32 mouse cellular contexts compared by ENCODE assay signal in genomic region chr1:130742201-130742600, GRCm38 (mm10). TPM values are rescaled to one million over a fixed set of nuclear protein-coding genes. Genes with fewer than 3 reads are reported as not detected.
DNase-seq lines count a peak whose midpoint lies in the region; ATAC-seq and TF ChIP-seq lines count a peak whose summit lies in the region.
"Had no signal": no experiment of that assay in that cellular context is flagged by ENCODE, and none has a peak within 500 bp of the region (broad histone marks: within the 10 kb centered on the region; RNA-seq: fewer than 3 reads in every experiment).

No protein-coding gene starts in this region.

- TF ChIP-seq CTCF in bone marrow, adult 2 months (IDR thresholded peaks at IDR 0.05; ENCODE audit: control insufficient read depth, insufficient read depth, low read length): no peak

- no peak for ATAC-seq in erythroblast, adult 5-6 weeks (replicated peaks; ENCODE audit: low FRiP score, poor library complexity, severe bottlenecking)
- no peak for ATAC-seq in hindbrain, embryonic 11.5 days (ENCODE audit: low FRiP score)
- no peak for ATAC-seq in liver, embryonic 16.5 days (ENCODE audit: low read depth)
- ATAC-seq: forebrain, embryonic 13.5 days; midbrain, embryonic 15.5 days had no signal

- H3K4me1 ChIP-seq in erythroblast, embryonic 14.5 days (ENCODE audit: control insufficient read depth): peaks cover 100% of the 10 kb centered on the region
- H3K4me1 ChIP-seq in hindbrain, embryonic 10.5 days (replicated peaks): peaks cover 18% of the 10 kb centered on the region
- H3K4me1 ChIP-seq in hindbrain, embryonic 11.5 days (replicated peaks; ENCODE audit: control insufficient read depth, insufficient read depth, low read length): no peaks in the 10 kb centered on the region
- H3K4me1 ChIP-seq in bone marrow, adult 2 months (ENCODE audit: control insufficient read depth, insufficient read depth, low read length): peaks cover 5% of the 10 kb centered on the region
- H3K4me1 ChIP-seq in liver, embryonic 16.5 days (ENCODE audit: control insufficient read depth, low read depth, low read length): peaks cover 93% of the 10 kb centered on the region
- H3K4me1 ChIP-seq: forebrain, embryonic 13.5 days; limb, embryonic 13.5 days; midbrain, embryonic 15.5 days; neural tube, embryonic 13.5 days had no signal

- no peak overlapping the region for H3K4me2 ChIP-seq in hindbrain, embryonic 11.5 days (replicated peaks; ENCODE audit: low read depth, low read length)
- peak overlapping the region; percentile 67; the same call in 1 of the 2 replicates for H3K4me2 ChIP-seq in liver, embryonic 16.5 days (ENCODE audit: low read depth, low read length)
- H3K4me2 ChIP-seq: forebrain, embryonic 13.5 days; heart, embryonic 15.5 days; kidney, embryonic 15.5 days; limb, embryonic 13.5 days; lung, embryonic 14.5 days; midbrain, embryonic 15.5 days; neural tube, embryonic 13.5 days had no signal

- peak overlapping the region; percentile 10 for H3K4me3 ChIP-seq in erythroblast, embryonic 14.5 days (replicated peaks)
- H3K4me3 ChIP-seq in hindbrain, embryonic 10.5 days: no peak overlapping the region
- no peak overlapping the region for H3K4me3 ChIP-seq in hindbrain, embryonic 11.5 days (ENCODE audit: low read depth, low read length)
- H3K4me3 ChIP-seq in bone marrow, adult 2 months (replicated peaks; ENCODE audit: control insufficient read depth, low read depth, low read length): no peak overlapping the region
- H3K4me3 ChIP-seq in liver, embryonic 16.5 days (ENCODE audit: low read depth, low read length): no peak overlapping the region
- H3K4me3 ChIP-seq: forebrain, embryonic 13.5 days; gastrocnemius, adult 2 months; heart, embryonic 15.5 days; kidney, embryonic 15.5 days; limb, embryonic 13.5 days; midbrain, embryonic 15.5 days; myocyte; neural tube, embryonic 13.5 days had no signal

- peak overlapping the region; percentile 70 for H3K27ac ChIP-seq in hindbrain, embryonic 10.5 days
- H3K27ac ChIP-seq in hindbrain, embryonic 11.5 days (ENCODE audit: low read depth, low read length): no peak overlapping the region
- H3K27ac ChIP-seq in bone marrow, adult 2 months (ENCODE audit: control insufficient read depth, insufficient read depth, low read depth, low read length, poor library complexity): peak overlapping the region; percentile 48; the same call in 1 of the 2 replicates
- H3K27ac ChIP-seq in liver, embryonic 16.5 days (ENCODE audit: low read length): peak overlapping the region; percentile 97
- H3K27ac ChIP-seq: forebrain, embryonic 13.5 days; gastrocnemius, adult 2 months; heart, embryonic 15.5 days; hindbrain, postnatal 0 days; kidney, embryonic 15.5 days; limb, embryonic 13.5 days; midbrain, embryonic 15.5 days; neural tube, embryonic 13.5 days had no signal

- 88% methylated on average over 7 of the region's 7 CpGs for WGBS in hindbrain, embryonic 10.5 days
- WGBS in hindbrain, embryonic 11.5 days: 87% methylated on average over 7 of the region's 7 CpGs
- 89% methylated on average over 7 of the region's 7 CpGs for WGBS in bone marrow, adult 2 months
- 72% methylated on average over 7 of the region's 7 CpGs for WGBS in liver, embryonic 16.5 days (ENCODE audit: insufficient replicate concordance)

- no peak for DNase-seq in hindbrain, embryonic 10.5 days (ENCODE audit: low spot score)
- DNase-seq in hindbrain, embryonic 11.5 days (ENCODE audit: low spot score): no peak
- DNase-seq in spleen, adult 18-20 months: no peak
- DNase-seq: adrenal gland, postnatal 36 days; cerebellum, adult 11 months; cerebellum, postnatal 10 days; gastrocnemius, adult 2 months; kidney, adult 11 months; kidney, postnatal 36 days; lung, embryonic 14.5 days; retina, postnatal 1 day; right cerebral cortex, postnatal 25 days; thymus, postnatal 25 days had no signal

- no peak overlapping the region for H3K9ac ChIP-seq in hindbrain, embryonic 11.5 days (ENCODE audit: low read depth, low read length)
- peak overlapping the region; percentile 58 for H3K9ac ChIP-seq in liver, embryonic 16.5 days (ENCODE audit: low read depth, low read length)
- H3K9ac ChIP-seq: forebrain, embryonic 13.5 days; heart, embryonic 15.5 days; kidney, embryonic 15.5 days; limb, embryonic 13.5 days; lung, embryonic 14.5 days; midbrain, embryonic 15.5 days; neural tube, embryonic 13.5 days had no signal

- H3K27me3 ChIP-seq in erythroblast, embryonic 14.5 days (ENCODE audit: control insufficient read depth): no peaks in the 10 kb centered on the region
- no peaks in the 10 kb centered on the region for H3K27me3 ChIP-seq in hindbrain, embryonic 10.5 days (ENCODE audit: insufficient read depth, poor library complexity, severe bottlenecking)
- no peaks in the 10 kb centered on the region for H3K27me3 ChIP-seq in hindbrain, embryonic 11.5 days (ENCODE audit: control insufficient read depth, insufficient read depth, low read length)
- no peaks in the 10 kb centered on the region for H3K27me3 ChIP-seq in liver, embryonic 16.5 days (ENCODE audit: control insufficient read depth, insufficient read depth, low read depth, low read length)
- H3K27me3 ChIP-seq: forebrain, embryonic 13.5 days; kidney, embryonic 15.5 days; limb, embryonic 13.5 days; midbrain, embryonic 15.5 days; neural tube, embryonic 13.5 days had no signal

- peaks cover 90% of the 10 kb centered on the region for H3K36me3 ChIP-seq in erythroblast, embryonic 14.5 days (ENCODE audit: control insufficient read depth)
- H3K36me3 ChIP-seq in hindbrain, embryonic 10.5 days: no peaks in the 10 kb centered on the region
- H3K36me3 ChIP-seq in hindbrain, embryonic 11.5 days (ENCODE audit: control insufficient read depth, insufficient read depth, low read length): no peaks in the 10 kb centered on the region
- peaks cover 8% of the 10 kb centered on the region; the same call in 1 of the 2 replicates for H3K36me3 ChIP-seq in liver, embryonic 16.5 days (ENCODE audit: control insufficient read depth, insufficient read depth)
- H3K36me3 ChIP-seq: heart, embryonic 15.5 days; kidney, embryonic 15.5 days; limb, embryonic 13.5 days; midbrain, embryonic 15.5 days; neural tube, embryonic 13.5 days had no signal

- no peak for TF ChIP-seq POLR2A in bone marrow, adult 2 months (IDR thresholded peaks at IDR 0.05; ENCODE audit: borderline replicate concordance, control insufficient read depth, low read depth, low read length)

- H3K9me3 ChIP-seq in erythroblast, embryonic 14.5 days (ENCODE audit: control insufficient read depth, low read length): no peaks in the 10 kb centered on the region
- H3K9me3 ChIP-seq in hindbrain, embryonic 10.5 days: no peaks in the 10 kb centered on the region
- H3K9me3 ChIP-seq in hindbrain, embryonic 11.5 days (ENCODE audit: control insufficient read depth, low read length): no peaks in the 10 kb centered on the region
- no peaks in the 10 kb centered on the region for H3K9me3 ChIP-seq in liver, embryonic 16.5 days (replicated peaks; ENCODE audit: control insufficient read depth, low read length)
- H3K9me3 ChIP-seq: forebrain, embryonic 13.5 days; heart, embryonic 15.5 days; kidney, embryonic 15.5 days; limb, embryonic 13.5 days; midbrain, embryonic 15.5 days; neural tube, embryonic 13.5 days had no signal

RNA-seq across cellular contexts. Expression of gene AA986860, which starts 10.4 kb away (rescaled TPM):
- polyA plus RNA-seq in erythroblast, embryonic 14.5 days (2012): 5.3 and 6.5 TPM in 2 replicates
- total RNA-seq in erythroblast, adult 5-6 weeks (2015; ENCODE audit: low replicate concordance): 2.7 and 5.4 TPM in 2 replicates
- total RNA-seq in erythroblast, adult 5-6 weeks (2017; ENCODE audit: low replicate concordance): 1.4 and 2.5 TPM in 2 replicates
- 0.51 and 0.73 TPM in 2 replicates for polyA plus RNA-seq in hindbrain, embryonic 10.5 days (2016; fragmentation: Nextera tagmentation; extraction: Ambion mirVana)
- polyA plus RNA-seq in hindbrain, embryonic 11.5 days (2014; fragmentation: Nextera tagmentation; extraction: Ambion mirVana): 0.46 and 0.79 TPM in 2 replicates
- 1.9 and 2.6 TPM in 2 replicates for polyA plus RNA-seq in bone marrow, adult 2 months (2011; ENCODE audit: insufficient read depth, insufficient read length, low replicate concordance, missing spikeins)
- polyA plus RNA-seq in liver, embryonic 16.5 days (2015; fragmentation: Nextera tagmentation; extraction: Ambion mirVana): 6.2 and 7.3 TPM in 2 replicates

RNA-seq across cellular contexts. Expression of gene Pfkfb2, which starts 13.1 kb away (rescaled TPM):
- polyA plus RNA-seq in erythroblast, embryonic 14.5 days (2012): 0.28 and 0.32 TPM in 2 replicates
- 20.9 and 21.1 TPM in 2 replicates for total RNA-seq in erythroblast, adult 5-6 weeks (2015; ENCODE audit: low replicate concordance)
- total RNA-seq in erythroblast, adult 5-6 weeks (2017; ENCODE audit: low replicate concordance): 51.3 and 55.4 TPM in 2 replicates
- polyA plus RNA-seq in hindbrain, embryonic 10.5 days (2016; fragmentation: Nextera tagmentation; extraction: Ambion mirVana): 5.3 and 6.7 TPM in 2 replicates
- 9.2 and 10.1 TPM in 2 replicates for polyA plus RNA-seq in hindbrain, embryonic 11.5 days (2014; fragmentation: Nextera tagmentation; extraction: Ambion mirVana)
- polyA plus RNA-seq in bone marrow, adult 2 months (2011; ENCODE audit: insufficient read depth, insufficient read length, low replicate concordance, missing spikeins): 6.9 and 14.5 TPM in 2 replicates
- 5.1 and 5.2 TPM in 2 replicates for polyA plus RNA-seq in liver, embryonic 16.5 days (2015; fragmentation: Nextera tagmentation; extraction: Ambion mirVana)

RNA-seq across cellular contexts. Expression of gene Yod1, which starts 25.1 kb away (rescaled TPM):
- polyA plus RNA-seq in erythroblast, embryonic 14.5 days (2012): 0.54 and 0.58 TPM in 2 replicates
- 75.7 and 84.2 TPM in 2 replicates for total RNA-seq in erythroblast, adult 5-6 weeks (2015; ENCODE audit: low replicate concordance)
- 86.2 and 95.5 TPM in 2 replicates for total RNA-seq in erythroblast, adult 5-6 weeks (2017; ENCODE audit: low replicate concordance)
- 11.4 and 13.3 TPM in 2 replicates for polyA plus RNA-seq in hindbrain, embryonic 10.5 days (2016; fragmentation: Nextera tagmentation; extraction: Ambion mirVana)
- polyA plus RNA-seq in hindbrain, embryonic 11.5 days (2014; fragmentation: Nextera tagmentation; extraction: Ambion mirVana): 14.8 and 17.7 TPM in 2 replicates
- 11.6 and 16.1 TPM in 2 replicates for polyA plus RNA-seq in bone marrow, adult 2 months (2011; ENCODE audit: insufficient read depth, insufficient read length, low replicate concordance, missing spikeins)
- polyA plus RNA-seq in liver, embryonic 16.5 days (2015; fragmentation: Nextera tagmentation; extraction: Ambion mirVana): 40.7 and 43.1 TPM in 2 replicates

RNA-seq across cellular contexts. Expression of gene Gm29427, which starts 26.6 kb away (rescaled TPM):
- not detected in 2 replicates for polyA plus RNA-seq in erythroblast, embryonic 14.5 days (2012)
- total RNA-seq in erythroblast, adult 5-6 weeks (2015; ENCODE audit: low replicate concordance): not detected in 2 replicates
- total RNA-seq in erythroblast, adult 5-6 weeks (2017; ENCODE audit: low replicate concordance): not detected in 2 replicates
- polyA plus RNA-seq in hindbrain, embryonic 10.5 days (2016; fragmentation: Nextera tagmentation; extraction: Ambion mirVana): not detected in 2 replicates
- polyA plus RNA-seq in hindbrain, embryonic 11.5 days (2014; fragmentation: Nextera tagmentation; extraction: Ambion mirVana): not detected in 2 replicates
- 0.63 TPM in 1 of 2 replicates, not detected in the other for polyA plus RNA-seq in bone marrow, adult 2 months (2011; ENCODE audit: insufficient read depth, insufficient read length, low replicate concordance, missing spikeins)
- not detected in 2 replicates for polyA plus RNA-seq in liver, embryonic 16.5 days (2015; fragmentation: Nextera tagmentation; extraction: Ambion mirVana)
- total RNA-seq: adrenal gland, postnatal 36 days; hematopoietic stem cell, adult 5-6 weeks; hindbrain, postnatal 0 days; megakaryocyte, adult 5-6 weeks had no signal
- polyA plus RNA-seq: embryonic facial prominence, embryonic 11.5 days; forebrain, embryonic 13.5 days; heart, embryonic 15.5 days; hindbrain, postnatal 0 days; kidney, embryonic 15.5 days; limb, embryonic 13.5 days; lung, embryonic 14.5 days; midbrain, embryonic 15.5 days; myocyte; neural tube, embryonic 13.5 days; spleen, adult 2 months; stomach, embryonic 14.5 days had no signal

RNA-seq across cellular contexts. Expression of gene Fcamr, which starts 58.5 kb away (rescaled TPM):
- not detected in 2 replicates for polyA plus RNA-seq in erythroblast, embryonic 14.5 days (2012)
- not detected in 2 replicates for total RNA-seq in erythroblast, adult 5-6 weeks (2015; ENCODE audit: low replicate concordance)
- not detected in 2 replicates for total RNA-seq in erythroblast, adult 5-6 weeks (2017; ENCODE audit: low replicate concordance)
- not detected in 2 replicates for polyA plus RNA-seq in hindbrain, embryonic 10.5 days (2016; fragmentation: Nextera tagmentation; extraction: Ambion mirVana)
- 0.14 TPM in 1 of 2 replicates, not detected in the other for polyA plus RNA-seq in hindbrain, embryonic 11.5 days (2014; fragmentation: Nextera tagmentation; extraction: Ambion mirVana)
- polyA plus RNA-seq in bone marrow, adult 2 months (2011; ENCODE audit: insufficient read depth, insufficient read length, low replicate concordance, missing spikeins): not detected in 2 replicates
- polyA plus RNA-seq in liver, embryonic 16.5 days (2015; fragmentation: Nextera tagmentation; extraction: Ambion mirVana): not detected in 2 replicates
- total RNA-seq: adrenal gland, postnatal 36 days; hematopoietic stem cell, adult 5-6 weeks; hindbrain, postnatal 0 days; layer of hippocampus, adult 8-10 months; left cerebral cortex, postnatal 14 days; megakaryocyte, adult 5-6 weeks had no signal
- polyA plus RNA-seq: embryonic facial prominence, embryonic 11.5 days; forebrain, embryonic 13.5 days; hindbrain, postnatal 0 days; kidney, embryonic 15.5 days; limb, embryonic 13.5 days; lung, embryonic 14.5 days; midbrain, embryonic 15.5 days; myocyte; neural tube, embryonic 13.5 days had no signal
